Mouse (Mus musculus): Measurements from ENCODE around the gene Dpp6. TPM values are rescaled to one million over a fixed set of nuclear protein-coding genes. Genes with fewer than 3 reads are reported as not detected.
"Not testable (repeated sequence)": the region's sequence is repeated elsewhere in the genome, so short reads cannot be mapped to it uniquely, and the experiment has no call there.

Gene Dpp6
- polyA plus RNA-seq, 1 experiment from 2014 or later: 42.0 TPM

GRCm38 (mm10) chr5:27456981-27457380 lies 640.0 kb downstream of the Dpp6 start:
- no peak overlapping the region for H3K4me3 ChIP-seq (replicated peaks; ENCODE audit: low read length)
- no peak overlapping the region for H3K27ac ChIP-seq (ENCODE audit: low read length)
- no peak for ATAC-seq
- H3K4me2 ChIP-seq (ENCODE audit: low read length): no peak overlapping the region
- H3K9ac ChIP-seq (replicated peaks; ENCODE audit: low read depth, low read length): no peak overlapping the region
- WGBS: 61% methylated on average over 1 of the region's 1 CpGs
- H3K36me3 ChIP-seq (ENCODE audit: control insufficient read depth, insufficient read depth): no peaks in the 10 kb centered on the region
- H3K9me3 ChIP-seq (ENCODE audit: control insufficient read depth, low read length): no peaks in the 10 kb centered on the region
- no peaks in the 10 kb centered on the region for H3K4me1 ChIP-seq (replicated peaks; ENCODE audit: control insufficient read depth, insufficient read depth, low read length)
- H3K27me3 ChIP-seq (replicated peaks; ENCODE audit: control insufficient read depth, insufficient read depth, low read length): no peaks in the 10 kb centered on the region

- no peak for ATAC-seq
- H3K4me3 ChIP-seq (replicated peaks; ENCODE audit: low read length): no peak overlapping the region
- no peaks in the 10 kb centered on the region for H3K4me1 ChIP-seq (replicated peaks; ENCODE audit: control insufficient read depth, insufficient read depth, low read length)
- no peak overlapping the region for H3K27ac ChIP-seq (ENCODE audit: low read length)
- no peak overlapping the region for H3K9ac ChIP-seq (replicated peaks; ENCODE audit: low read depth, low read length)
- H3K27me3 ChIP-seq (replicated peaks; ENCODE audit: control insufficient read depth, insufficient read depth, low read length): no peaks in the 10 kb centered on the region
- H3K4me2 ChIP-seq (ENCODE audit: low read length): no peak overlapping the region
- no peaks in the 10 kb centered on the region for H3K36me3 ChIP-seq (ENCODE audit: control insufficient read depth, insufficient read depth)
- WGBS: 86% methylated on average over 1 of the region's 1 CpGs
- H3K9me3 ChIP-seq (ENCODE audit: control insufficient read depth, low read length): no peaks in the 10 kb centered on the region
Measured at GRCm38 (mm10) chr5:27457686-27458085, 640.7 kb downstream of the Dpp6 start.

- 79% methylated on average over 4 of the region's 4 CpGs for WGBS
- Histone ChIP-seq H3K27ac (ENCODE audit: low read length) (no peak overlapping the region), H3K4me3 (replicated peaks; ENCODE audit: low read length) (no peak overlapping the region), H3K36me3 (ENCODE audit: control insufficient read depth, insufficient read depth) (no peaks in the 10 kb centered on the region), H3K4me2 (ENCODE audit: low read length) (no peak overlapping the region), H3K9ac (replicated peaks; ENCODE audit: low read depth, low read length) (no peak overlapping the region), H3K9me3 (ENCODE audit: control insufficient read depth, low read length) (no peaks in the 10 kb centered on the region), H3K27me3 (replicated peaks; ENCODE audit: control insufficient read depth, insufficient read depth, low read length) (no peaks in the 10 kb centered on the region), H3K4me1 (replicated peaks; ENCODE audit: control insufficient read depth, insufficient read depth, low read length) (no peaks in the 10 kb centered on the region)
- ATAC-seq: no peak
Measured at GRCm38 (mm10) chr5:27474964-27475465, 658.0 kb downstream of the Dpp6 start.

GRCm38 (mm10) chr5:27481706-27482105 lies 664.7 kb downstream of the Dpp6 start:
- Histone ChIP-seq H3K36me3 (ENCODE audit: control insufficient read depth, insufficient read depth) (no peaks in the 10 kb centered on the region), H3K9me3 (ENCODE audit: control insufficient read depth, low read length) (no peaks in the 10 kb centered on the region), H3K4me3 (replicated peaks; ENCODE audit: low read length) (no peak overlapping the region), H3K9ac (replicated peaks; ENCODE audit: low read depth, low read length) (no peak overlapping the region), H3K27me3 (replicated peaks; ENCODE audit: control insufficient read depth, insufficient read depth, low read length) (no peaks in the 10 kb centered on the region), H3K4me2 (ENCODE audit: low read length) (no peak overlapping the region), H3K27ac (ENCODE audit: low read length) (no peak overlapping the region), H3K4me1 (replicated peaks; ENCODE audit: control insufficient read depth, insufficient read depth, low read length) (no peaks in the 10 kb centered on the region)
- ATAC-seq: no peak
- 80% methylated on average over 2 of the region's 2 CpGs for WGBS

- 28% methylated on average over 1 of the region's 1 CpGs for WGBS
- Histone ChIP-seq H3K36me3 (ENCODE audit: control insufficient read depth, insufficient read depth) (no peaks in the 10 kb centered on the region), H3K4me3 (replicated peaks; ENCODE audit: low read length) (no peak overlapping the region), H3K9ac (replicated peaks; ENCODE audit: low read depth, low read length) (no peak overlapping the region), H3K27ac (ENCODE audit: low read length) (no peak overlapping the region), H3K9me3 (ENCODE audit: control insufficient read depth, low read length) (no peaks in the 10 kb centered on the region), H3K4me2 (ENCODE audit: low read length) (no peak overlapping the region), H3K27me3 (replicated peaks; ENCODE audit: control insufficient read depth, insufficient read depth, low read length) (no peaks in the 10 kb centered on the region), H3K4me1 (replicated peaks; ENCODE audit: control insufficient read depth, insufficient read depth, low read length) (no peaks in the 10 kb centered on the region)
- ATAC-seq: no peak
Measured at GRCm38 (mm10) chr5:27486138-27486537, 669.1 kb downstream of the Dpp6 start.

GRCm38 (mm10) chr5:27490942-27491341 lies 673.9 kb downstream of the Dpp6 start:
- Histone ChIP-seq H3K36me3 (ENCODE audit: control insufficient read depth, insufficient read depth) (no peaks in the 10 kb centered on the region), H3K4me3 (replicated peaks; ENCODE audit: low read length) (no peak overlapping the region), H3K4me1 (replicated peaks; ENCODE audit: control insufficient read depth, insufficient read depth, low read length) (no peaks in the 10 kb centered on the region), H3K27ac (ENCODE audit: low read length) (no peak overlapping the region), H3K9me3 (ENCODE audit: control insufficient read depth, low read length) (no peaks in the 10 kb centered on the region), H3K27me3 (replicated peaks; ENCODE audit: control insufficient read depth, insufficient read depth, low read length) (no peaks in the 10 kb centered on the region), H3K9ac (replicated peaks; ENCODE audit: low read depth, low read length) (no peak overlapping the region), H3K4me2 (ENCODE audit: low read length) (no peak overlapping the region)
- ATAC-seq: no peak
- WGBS: 70% methylated on average over 4 of the region's 4 CpGs

GRCm38 (mm10) chr5:27501338-27501737 lies 684.3 kb downstream of the Dpp6 start, which contains the start of gene Speer4b:
Speer4b (minus strand) TSS chr5:27501438.
- not testable (repeated sequence) for ATAC-seq; H3K36me3 ChIP-seq (ENCODE audit: control insufficient read depth, insufficient read depth); H3K27me3 ChIP-seq (replicated peaks; ENCODE audit: control insufficient read depth, insufficient read depth, low read length); H3K4me3 ChIP-seq (replicated peaks; ENCODE audit: low read length); H3K4me1 ChIP-seq (replicated peaks; ENCODE audit: control insufficient read depth, insufficient read depth, low read length); H3K9me3 ChIP-seq (ENCODE audit: control insufficient read depth, low read length); H3K27ac ChIP-seq (ENCODE audit: low read length); H3K9ac ChIP-seq (replicated peaks; ENCODE audit: low read depth, low read length); H3K4me2 ChIP-seq (ENCODE audit: low read length)
- 58% methylated on average over 1 of the region's 1 CpGs for WGBS

GRCm38 (mm10) chr5:27518716-27519115 lies 701.7 kb downstream of the Dpp6 start:
- Histone ChIP-seq H3K4me2 (ENCODE audit: low read length) (no peak overlapping the region), H3K9ac (replicated peaks; ENCODE audit: low read depth, low read length) (no peak overlapping the region), H3K4me3 (replicated peaks; ENCODE audit: low read length) (no peak overlapping the region), H3K27me3 (replicated peaks; ENCODE audit: control insufficient read depth, insufficient read depth, low read length) (no peaks in the 10 kb centered on the region), H3K36me3 (ENCODE audit: control insufficient read depth, insufficient read depth) (no peaks in the 10 kb centered on the region), H3K27ac (ENCODE audit: low read length) (no peak overlapping the region), H3K4me1 (replicated peaks; ENCODE audit: control insufficient read depth, insufficient read depth, low read length) (no peaks in the 10 kb centered on the region), H3K9me3 (ENCODE audit: control insufficient read depth, low read length) (no peaks in the 10 kb centered on the region)
- ATAC-seq: no peak

GRCm38 (mm10) chr5:27526906-27527305 lies 709.9 kb downstream of the Dpp6 start:
- H3K4me1 ChIP-seq (replicated peaks; ENCODE audit: control insufficient read depth, insufficient read depth, low read length): no peaks in the 10 kb centered on the region
- WGBS: 97% methylated on average over 1 of the region's 1 CpGs
- H3K27ac ChIP-seq (ENCODE audit: low read length): no peak overlapping the region
- H3K4me3 ChIP-seq (replicated peaks; ENCODE audit: low read length): no peak overlapping the region
- H3K4me2 ChIP-seq (ENCODE audit: low read length): no peak overlapping the region
- no peaks in the 10 kb centered on the region for H3K27me3 ChIP-seq (replicated peaks; ENCODE audit: control insufficient read depth, insufficient read depth, low read length)
- no peak for ATAC-seq
- H3K36me3 ChIP-seq (ENCODE audit: control insufficient read depth, insufficient read depth): no peaks in the 10 kb centered on the region
- no peak overlapping the region for H3K9ac ChIP-seq (replicated peaks; ENCODE audit: low read depth, low read length)
- no peaks in the 10 kb centered on the region for H3K9me3 ChIP-seq (ENCODE audit: control insufficient read depth, low read length)

GRCm38 (mm10) chr5:27544816-27545270 lies 727.8 kb downstream of the Dpp6 start:
- Histone ChIP-seq H3K27ac (ENCODE audit: low read length) (no peak overlapping the region), H3K4me1 (replicated peaks; ENCODE audit: control insufficient read depth, insufficient read depth, low read length) (no peaks in the 10 kb centered on the region), H3K27me3 (replicated peaks; ENCODE audit: control insufficient read depth, insufficient read depth, low read length) (no peaks in the 10 kb centered on the region), H3K4me3 (replicated peaks; ENCODE audit: low read length) (no peak overlapping the region), H3K9me3 (ENCODE audit: control insufficient read depth, low read length) (no peaks in the 10 kb centered on the region), H3K4me2 (ENCODE audit: low read length) (no peak overlapping the region), H3K36me3 (ENCODE audit: control insufficient read depth, insufficient read depth) (no peaks in the 10 kb centered on the region), H3K9ac (replicated peaks; ENCODE audit: low read depth, low read length) (no peak overlapping the region)
- ATAC-seq: peak; percentile 86
- WGBS: 12% methylated on average over 2 of the region's 2 CpGs

Data from forebrain, embryonic 16.5 days (tissue).